ENCODE assay signal across 11 mouse cellular contexts in the genomic region with DNA sequence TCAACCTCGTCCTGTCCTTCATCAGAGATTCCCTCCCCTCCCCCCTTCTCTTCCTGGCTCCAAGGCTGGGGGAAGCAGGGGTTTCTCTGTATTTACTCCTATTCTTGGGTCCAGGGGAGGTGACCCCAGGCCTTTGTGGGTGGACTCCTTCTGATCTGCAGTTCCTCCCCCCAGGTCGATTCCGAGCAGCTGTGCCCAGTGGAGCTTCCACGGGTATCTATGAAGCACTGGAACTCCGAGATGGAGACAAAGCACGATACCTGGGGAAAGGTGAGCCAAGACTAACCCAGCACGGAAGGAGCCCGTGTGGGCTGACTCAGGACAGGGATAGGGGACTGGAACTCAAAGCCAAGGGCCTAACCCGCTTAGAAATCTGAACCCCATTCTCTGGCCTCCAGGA. TPM values are rescaled to one million over a fixed set of nuclear protein-coding genes. Genes with fewer than 3 reads are reported as not detected.
DNase-seq lines count a peak whose midpoint lies in the region; ATAC-seq and TF ChIP-seq lines count a peak whose summit lies in the region.
"Had no signal": no experiment of that assay in that cellular context is flagged by ENCODE, and none has a peak within 500 bp of the region (broad histone marks: within the 10 kb centered on the region; RNA-seq: fewer than 3 reads in every experiment).

No protein-coding gene starts in this region.

- intact Hi-C loops in heart, adult 2 months (cut with DNase I), result no loop called here
- intact Hi-C loops in heart, postnatal 14 days (cut with DNase I), result loop anchor here (10.0 kb wide), 1 partner anchor 663 kb away; the partner anchor contains the start of genes Gabarap and Phf23

- peaks cover 4% of the 10 kb centered on the region for H3K79me2 ChIP-seq in heart, adult 2 months (replicated peaks; ENCODE audit: control insufficient read depth, insufficient read depth, low read length)

- WGBS in heart, adult 2 months, result 52% methylated on average over 9 of the region's 9 CpGs
- 40% methylated on average over 9 of the region's 9 CpGs for WGBS in kidney, embryonic 15.5 days
- WGBS in heart, embryonic 16.5 days, result 52% methylated on average over 9 of the region's 9 CpGs

- TF ChIP-seq CTCF in heart, adult 2 months (IDR thresholded peaks at IDR 0.05), result no peak
- no peak for TF ChIP-seq CTCF in E14TG2a.4 (conservative IDR thresholded peaks at IDR 0.05; ENCODE audit: low read length)

- DNase-seq in heart, adult 2 months, result no peak
- DNase-seq in heart, postnatal 14 days, result no peak
- no peak for DNase-seq in kidney, postnatal 36 days
- no peak for DNase-seq in adrenal gland, postnatal 4 days (ENCODE audit: low spot score in 2 of 2)
- no peak for DNase-seq in frontal cortex, postnatal 25 days (ENCODE audit: low spot score in 2 of 2)
- DNase-seq: cerebellum, adult 8-10 months; kidney, postnatal 4 days had no signal

- no peak for ATAC-seq in kidney, embryonic 15.5 days (replicated peaks; ENCODE audit: low FRiP score)
- ATAC-seq in heart, embryonic 16.5 days (replicated peaks; ENCODE audit: extremely low read depth, insufficient read depth, low FRiP score), result no peak
- ATAC-seq: forebrain, embryonic 15.5 days had no signal

- H3K4me2 ChIP-seq in kidney, embryonic 15.5 days, result peak overlapping the region; percentile 95
- H3K4me2 ChIP-seq in heart, embryonic 16.5 days (ENCODE audit: low read depth, low read length), result peak overlapping the region; percentile 92
- H3K4me2 ChIP-seq: forebrain, embryonic 15.5 days had no signal

- no peak for TF ChIP-seq EP300 in heart, adult 2 months (IDR thresholded peaks at IDR 0.05; ENCODE audit: insufficient read depth, low read depth, low read length)

- no peaks in the 10 kb centered on the region for H3K27me3 ChIP-seq in heart, adult 2 months (ENCODE audit: control insufficient read depth, insufficient read depth, low read length)
- H3K27me3 ChIP-seq in kidney, embryonic 15.5 days, result no peaks in the 10 kb centered on the region
- peaks cover 5% of the 10 kb centered on the region; the same call in 1 of the 2 replicates for H3K27me3 ChIP-seq in E14TG2a.4 (ENCODE audit: insufficient read depth, low read length)
- no peaks in the 10 kb centered on the region for H3K27me3 ChIP-seq in heart, embryonic 16.5 days (ENCODE audit: control insufficient read depth, insufficient read depth, low read length)
- H3K27me3 ChIP-seq: forebrain, embryonic 15.5 days had no signal

- peak overlapping the region; percentile 13 for H3K9ac ChIP-seq in heart, adult 2 months (ENCODE audit: low read depth, low read length)
- H3K9ac ChIP-seq in kidney, embryonic 15.5 days, result no peak overlapping the region
- H3K9ac ChIP-seq in heart, embryonic 16.5 days (ENCODE audit: low read length), result peak overlapping the region; percentile 78
- H3K9ac ChIP-seq: forebrain, embryonic 15.5 days had no signal

- peak overlapping the region; percentile 47 for H3K4me3 ChIP-seq in heart, adult 2 months
- no peak overlapping the region for H3K4me3 ChIP-seq in kidney, embryonic 15.5 days (replicated peaks)
- peak overlapping the region; percentile 26 for H3K4me3 ChIP-seq in E14TG2a.4 (replicated peaks; ENCODE audit: low read length)
- peak overlapping the region; percentile 74 for H3K4me3 ChIP-seq in heart, embryonic 16.5 days (ENCODE audit: low read length)
- H3K4me3 ChIP-seq: forebrain, embryonic 15.5 days had no signal

- no peak for TF ChIP-seq POLR2A in heart, adult 2 months (IDR thresholded peaks at IDR 0.05; ENCODE audit: insufficient read depth, low read depth, low read length)

- peaks cover 13% of the 10 kb centered on the region for H3K36me3 ChIP-seq in heart, adult 2 months (ENCODE audit: control insufficient read depth, insufficient read depth, low read length)
- H3K36me3 ChIP-seq in kidney, embryonic 15.5 days, result peaks cover 35% of the 10 kb centered on the region
- peaks cover 32% of the 10 kb centered on the region for H3K36me3 ChIP-seq in E14TG2a.4 (ENCODE audit: insufficient read depth, low read length)
- H3K36me3 ChIP-seq in heart, embryonic 16.5 days (ENCODE audit: control insufficient read depth, insufficient read depth), result peaks cover 15% of the 10 kb centered on the region

- peak overlapping the region; percentile 99 for H3K27ac ChIP-seq in heart, adult 2 months
- no peak overlapping the region for H3K27ac ChIP-seq in kidney, embryonic 15.5 days
- peak overlapping the region; percentile 96 for H3K27ac ChIP-seq in heart, embryonic 16.5 days (ENCODE audit: low read length)
- H3K27ac ChIP-seq: forebrain, embryonic 15.5 days had no signal

- H3K9me3 ChIP-seq in kidney, embryonic 15.5 days (replicated peaks), result no peaks in the 10 kb centered on the region
- peaks cover 8% of the 10 kb centered on the region for H3K9me3 ChIP-seq in E14TG2a.4 (ENCODE audit: low read length)
- no peaks in the 10 kb centered on the region for H3K9me3 ChIP-seq in heart, embryonic 16.5 days (replicated peaks; ENCODE audit: control insufficient read depth, low read length)
- H3K9me3 ChIP-seq: forebrain, embryonic 15.5 days had no signal

- no peaks in the 10 kb centered on the region for H3K4me1 ChIP-seq in heart, adult 2 months (ENCODE audit: control insufficient read depth, insufficient read depth, low read length)
- H3K4me1 ChIP-seq in kidney, embryonic 15.5 days, result peaks cover 39% of the 10 kb centered on the region
- H3K4me1 ChIP-seq in E14TG2a.4 (replicated peaks; ENCODE audit: low read depth, low read length), result peaks cover 62% of the 10 kb centered on the region
- H3K4me1 ChIP-seq in heart, embryonic 16.5 days (ENCODE audit: control insufficient read depth, insufficient read depth, low read length), result peaks cover 25% of the 10 kb centered on the region

RNA-seq across cellular contexts. Expression of gene Eno3, which starts 1.0 kb away (rescaled TPM):
- total RNA-seq in heart, adult 2 months (2021), result 1,000 to 10,000 TPM; 1,523 to 1,659 TPM
- polyA plus RNA-seq in heart, adult 2 months (2012; rRNA removed), result 1,222 and 1,919 TPM in 2 replicates
- 1,000 to 10,000 TPM; 1,878 to 1,971 TPM for total RNA-seq in heart, postnatal 14 days (2021)
- polyA plus RNA-seq in kidney, embryonic 15.5 days (2015; fragmentation: Nextera tagmentation; extraction: Ambion mirVana), result 30.3 and 38.5 TPM in 2 replicates
- 578 and 593 TPM in 2 replicates for polyA plus RNA-seq in heart, embryonic 16.5 days (2015; fragmentation: Nextera tagmentation; extraction: Ambion mirVana)
- 100 to 1,000 TPM in 1 of 2 experiments, 10 to 100 TPM in 1; 72.6 to 112 TPM for total RNA-seq in adrenal gland, postnatal 4 days (2021)

RNA-seq across cellular contexts. Expression of gene Pfn1, which starts 3.5 kb away (rescaled TPM):
- 100 to 1,000 TPM; 270 to 280 TPM for total RNA-seq in heart, adult 2 months (2021)
- 439 and 479 TPM in 2 replicates for polyA plus RNA-seq in heart, adult 2 months (2012; rRNA removed)
- total RNA-seq in heart, postnatal 14 days (2021), result 100 to 1,000 TPM; 326 to 379 TPM
- 1,914 and 2,031 TPM in 2 replicates for polyA plus RNA-seq in kidney, embryonic 15.5 days (2015; fragmentation: Nextera tagmentation; extraction: Ambion mirVana)
- polyA plus RNA-seq in heart, embryonic 16.5 days (2015; fragmentation: Nextera tagmentation; extraction: Ambion mirVana), result 1,225 and 1,312 TPM in 2 replicates
- 100 to 1,000 TPM; 804 to 830 TPM for total RNA-seq in adrenal gland, postnatal 4 days (2021)

RNA-seq across cellular contexts. Expression of gene Slc25a11, which starts 10.7 kb away (rescaled TPM):
- 100 to 1,000 TPM; 532 to 626 TPM for total RNA-seq in heart, adult 2 months (2021)
- polyA plus RNA-seq in heart, adult 2 months (2012; rRNA removed), result 632 and 932 TPM in 2 replicates
- total RNA-seq in heart, postnatal 14 days (2021), result 100 to 1,000 TPM; 438 to 444 TPM
- polyA plus RNA-seq in kidney, embryonic 15.5 days (2015; fragmentation: Nextera tagmentation; extraction: Ambion mirVana), result 178 and 186 TPM in 2 replicates
- 346 and 351 TPM in 2 replicates for polyA plus RNA-seq in heart, embryonic 16.5 days (2015; fragmentation: Nextera tagmentation; extraction: Ambion mirVana)
- total RNA-seq in adrenal gland, postnatal 4 days (2021), result 100 to 1,000 TPM; 153 TPM

RNA-seq across cellular contexts. Expression of gene Rnf167, which starts 11.0 kb away (rescaled TPM):
- 10 to 100 TPM; 50.8 to 58.7 TPM for total RNA-seq in heart, adult 2 months (2021)
- polyA plus RNA-seq in heart, adult 2 months (2012; rRNA removed), result 65.0 and 80.9 TPM in 2 replicates
- 10 to 100 TPM; 52.0 to 54.4 TPM for total RNA-seq in heart, postnatal 14 days (2021)
- polyA plus RNA-seq in kidney, embryonic 15.5 days (2015; fragmentation: Nextera tagmentation; extraction: Ambion mirVana), result 115 and 122 TPM in 2 replicates
- 80.3 and 80.9 TPM in 2 replicates for polyA plus RNA-seq in heart, embryonic 16.5 days (2015; fragmentation: Nextera tagmentation; extraction: Ambion mirVana)
- total RNA-seq in adrenal gland, postnatal 4 days (2021), result 100 to 1,000 TPM; 100 to 106 TPM

RNA-seq across cellular contexts. Expression of gene Spag7, which starts 11.2 kb away (rescaled TPM):
- 10 to 100 TPM; 82.8 to 99.4 TPM for total RNA-seq in heart, adult 2 months (2021)
- 72.9 and 87.8 TPM in 2 replicates for polyA plus RNA-seq in heart, adult 2 months (2012; rRNA removed)
- 10 to 100 TPM; 83.4 to 84.4 TPM for total RNA-seq in heart, postnatal 14 days (2021)
- polyA plus RNA-seq in kidney, embryonic 15.5 days (2015; fragmentation: Nextera tagmentation; extraction: Ambion mirVana), result 181 and 202 TPM in 2 replicates
- polyA plus RNA-seq in heart, embryonic 16.5 days (2015; fragmentation: Nextera tagmentation; extraction: Ambion mirVana), result 186 and 191 TPM in 2 replicates
- total RNA-seq in adrenal gland, postnatal 4 days (2021), result 10 to 100 TPM; 82.0 to 87.2 TPM

Comparison
In these comparisons a context has a peak if more than half of its experiments do, and no peak if none do; other contexts are left out.
1. RNA of gene Eno3, which starts 1.0 kb away (total RNA-seq): 1,878 to 1,971 TPM in heart, postnatal 14 days and 1,523 to 1,659 TPM in heart, adult 2 months; 72.6 to 112 TPM in adrenal gland, postnatal 4 days; every median in the first group is over 10 times any median in the second.